Mouse (Mus musculus) CD4-positive, CD25-positive, alpha-beta regulatory T cell, adult 9 weeks (primary cell): Measurements from ENCODE around the gene Senp5. TPM values are rescaled to one million over a fixed set of nuclear protein-coding genes. Genes with fewer than 3 reads are reported as not detected.

Experiments
- polyA plus RNA-seq: library from polyadenylated mRNA; unstranded; fragments of 100-300 nt; shearing (Covaris generic); gene quantifications from one replicate; pipeline ENCODE4 v1.2.1, GENCODE M21; 2017

Senp5 gene
- 13.9 TPM for polyA plus RNA-seq

DNA sequence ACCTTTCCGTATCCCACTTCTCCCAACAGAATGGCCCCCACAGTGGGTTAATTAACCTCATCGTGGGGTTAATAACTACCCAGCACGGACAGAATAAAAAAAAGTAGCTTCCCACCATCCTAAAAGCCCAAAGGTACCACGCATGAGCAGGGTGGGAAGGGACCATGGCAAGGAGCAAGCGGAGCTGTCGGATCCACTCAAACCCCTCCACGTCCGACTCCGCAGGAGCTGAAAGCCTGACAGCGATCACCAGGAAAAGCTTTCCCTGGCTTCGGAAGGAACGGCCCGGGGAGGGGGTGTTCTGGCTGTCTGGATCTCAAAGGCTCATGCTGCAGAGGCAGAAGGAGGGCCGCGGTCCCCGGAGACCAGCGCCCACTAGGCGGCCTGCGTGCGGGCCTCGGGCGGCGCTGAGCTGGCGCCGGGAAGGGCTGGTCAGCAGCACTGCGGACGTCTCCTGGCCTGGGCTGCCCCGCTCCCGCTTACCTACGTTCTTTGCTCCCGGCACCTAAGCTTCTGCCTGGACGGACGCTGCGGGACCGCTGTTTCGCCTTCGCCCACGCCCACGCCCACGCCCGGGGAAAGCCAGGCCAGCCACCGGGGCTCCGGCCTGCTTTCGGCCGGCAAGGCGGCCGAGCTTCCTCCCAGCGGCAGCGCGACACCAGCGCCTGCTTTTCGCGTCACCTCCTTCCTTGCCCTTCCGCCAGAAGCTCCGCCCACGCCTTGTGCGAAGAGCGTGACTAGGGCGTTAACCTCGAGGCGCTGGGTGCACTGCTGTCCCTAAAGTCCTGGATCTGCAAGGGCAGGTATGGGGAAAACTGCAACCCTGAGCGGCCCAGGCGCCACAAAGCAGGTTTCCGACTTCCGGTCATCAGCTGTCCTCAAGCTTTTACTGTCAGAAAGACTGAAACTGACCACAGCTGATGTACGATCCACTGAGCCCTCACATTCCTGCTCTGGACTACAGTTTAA, at the start of gene Senp5:
Gene Senp5 (minus strand): TSS at position 779 of the 969 bp plus-strand sequence.

DNA sequence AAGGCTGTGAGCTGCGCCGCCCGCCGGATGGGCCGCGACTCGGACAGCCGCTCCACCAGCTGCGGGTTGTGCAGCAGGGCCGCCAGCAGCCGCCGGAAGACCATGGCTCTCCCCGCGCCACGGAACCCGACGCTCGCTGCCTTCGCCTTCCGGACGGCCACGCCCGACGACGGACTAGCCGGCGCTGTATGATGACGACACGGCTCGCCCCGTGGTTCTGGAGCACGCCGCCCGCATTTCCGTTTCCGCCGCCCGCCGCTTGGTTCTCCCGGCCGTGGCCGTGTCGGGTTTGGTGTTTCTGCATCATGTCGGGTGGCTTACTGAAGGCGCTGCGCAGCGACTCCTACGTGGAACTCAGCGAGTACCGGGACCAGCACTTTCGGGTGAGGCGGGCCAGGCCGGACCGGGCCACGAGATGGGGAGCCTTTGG, 54.7 kb downstream of the Senp5 start, which contains the start of the genes 0610012G03Rik and Ncbp2:
Gene 0610012G03Rik (minus strand): TSS at position 150 of the 430 bp plus-strand sequence.
Gene Ncbp2 (plus strand): TSS at position 169 of the 430 bp plus-strand sequence.

DNA sequence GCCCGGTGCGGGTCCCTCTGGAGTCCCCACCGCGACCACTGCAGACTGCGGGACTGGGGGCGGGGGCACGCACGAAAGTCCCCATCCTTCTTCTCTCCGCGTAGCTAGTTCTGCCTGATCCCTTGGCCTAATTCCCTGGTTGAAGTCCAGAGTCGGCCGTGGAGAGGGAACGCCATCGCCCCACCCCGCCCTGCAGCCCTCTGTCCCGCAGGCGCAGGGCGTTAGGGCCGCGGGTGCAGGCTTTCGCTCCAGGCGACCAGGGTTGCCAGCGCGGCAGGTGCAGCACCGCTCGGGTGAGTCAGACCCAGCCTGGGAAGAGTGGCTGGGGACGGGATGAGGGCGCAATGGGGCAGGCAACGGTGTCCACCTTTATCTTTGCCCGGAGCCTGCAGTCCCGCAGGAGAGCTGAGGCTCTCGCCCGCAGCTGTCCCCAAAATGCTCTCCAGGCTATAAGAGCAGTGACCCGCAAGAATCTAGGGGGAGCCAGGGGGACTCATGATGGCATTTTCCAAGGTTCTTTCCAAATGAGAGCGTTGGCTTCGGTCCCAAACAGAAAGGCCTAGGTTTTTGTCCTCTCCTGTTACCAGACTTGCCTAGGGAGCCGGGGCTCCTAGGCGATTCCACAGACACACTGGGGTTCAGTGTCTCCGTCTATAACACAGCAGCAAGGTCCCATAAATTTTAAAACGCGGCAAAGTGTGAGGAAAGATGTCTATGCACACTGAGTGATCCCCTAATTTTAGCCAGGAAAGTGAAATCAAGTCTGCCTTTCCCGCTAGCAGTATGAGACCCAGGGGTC, 69.1 kb downstream of the Senp5 start, which contains the start of gene Pigz:
Gene Pigz (plus strand): TSS at position 101 of the 799 bp plus-strand sequence.

Other genes starting within 250 kb of the Senp5 start
- gene Meltf, start 124.5 kb downstream of the Senp5 start, polyA plus RNA-seq = not detected
- gene Pigz, start 69.4 kb downstream of the Senp5 start, polyA plus RNA-seq = 0.82 TPM
- gene 0610012G03Rik, start 54.8 kb downstream of the Senp5 start, polyA plus RNA-seq = 3.3 TPM
- 50.6 TPM for gene Ncbp2, start 54.8 kb downstream of the Senp5 start, polyA plus RNA-seq
- 58.9 TPM for gene Pak2, start 76.1 kb upstream of the Senp5 start, polyA plus RNA-seq
- 91.0 TPM for gene Pigx, start 96.5 kb upstream of the Senp5 start, polyA plus RNA-seq
- gene Cep19, start 96.5 kb upstream of the Senp5 start, polyA plus RNA-seq = 44.3 TPM
- 120 TPM for gene Nrros, start 162.3 kb upstream of the Senp5 start, polyA plus RNA-seq
- not detected for gene Bex6, start 176.5 kb upstream of the Senp5 start, polyA plus RNA-seq
- 2.5 TPM for gene Fbxo45, start 243.9 kb upstream of the Senp5 start, polyA plus RNA-seq
- 25.0 TPM for gene Wdr53, start 243.9 kb upstream of the Senp5 start, polyA plus RNA-seq